Mouse (Mus musculus): Measurements from ENCODE around the gene Hid1.
"Not testable (repeated sequence)": the region's sequence is repeated elsewhere in the genome, so short reads cannot be mapped to it uniquely, and the experiment has no call there.

Hid1 gene

DNA sequence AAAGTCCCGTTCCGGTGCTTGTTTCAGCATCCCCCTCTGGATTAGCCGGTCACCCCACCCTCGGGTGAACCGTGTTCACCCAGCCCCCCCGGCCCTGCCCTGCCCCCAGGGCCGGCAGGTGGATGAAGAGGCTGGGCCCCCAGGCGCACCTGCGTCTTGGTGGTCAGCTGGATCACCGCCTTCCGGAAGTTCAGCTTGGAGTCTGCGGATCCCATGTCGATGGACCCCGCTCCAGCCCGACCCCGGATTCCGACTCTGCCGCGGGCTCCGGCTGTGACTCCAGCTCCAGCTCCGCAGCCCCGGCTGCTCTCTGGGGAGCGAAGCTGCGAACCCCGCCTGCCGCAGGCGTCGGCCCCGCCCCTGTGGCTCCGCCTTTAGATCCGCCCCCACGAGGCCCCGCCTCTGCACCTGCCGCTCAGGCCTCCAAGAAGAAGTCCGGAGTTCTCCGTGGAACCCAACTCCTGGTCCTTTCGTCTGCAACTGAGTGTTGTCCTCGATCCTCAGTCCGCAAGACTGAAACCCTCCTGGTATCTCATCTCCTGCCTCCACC is at the start of gene Hid1:
Gene Hid1 (minus strand): TSS at position 362 of the 550 bp plus-strand sequence.
- DNase-seq, result peak; percentile 88

DNA sequence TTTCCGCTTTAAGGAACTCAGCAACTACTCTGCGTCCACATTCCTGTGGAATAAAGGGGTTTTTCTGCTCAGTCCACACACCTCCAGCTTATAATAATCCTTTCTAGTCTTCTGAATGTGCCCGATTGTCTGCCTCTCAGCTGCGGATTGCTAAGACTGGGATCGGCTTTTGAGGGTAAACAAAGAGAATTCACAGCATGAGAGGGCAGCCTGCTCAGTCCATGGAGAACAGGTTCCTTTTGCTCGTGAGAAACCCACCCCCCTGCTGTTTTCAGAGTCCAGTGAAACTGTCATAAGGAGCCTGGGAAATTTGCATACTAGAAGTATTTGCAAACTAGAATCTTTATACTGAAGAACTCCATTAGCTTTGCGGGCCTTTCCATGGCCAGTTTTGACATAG is 42.0 kb upstream of the Hid1 start:
- no peak for DNase-seq

- DNase-seq, result no peak
Observed at GRCm38 (mm10) chr11:115408266-115408920, 40.8 kb upstream of the Hid1 start.

- DNase-seq, result no peak
Observed at GRCm38 (mm10) chr11:115406858-115407401, 39.4 kb upstream of the Hid1 start.

GRCm38 (mm10) chr11:115405723-115406122 is 38.2 kb upstream of the Hid1 start:
- no peak for DNase-seq

DNA sequence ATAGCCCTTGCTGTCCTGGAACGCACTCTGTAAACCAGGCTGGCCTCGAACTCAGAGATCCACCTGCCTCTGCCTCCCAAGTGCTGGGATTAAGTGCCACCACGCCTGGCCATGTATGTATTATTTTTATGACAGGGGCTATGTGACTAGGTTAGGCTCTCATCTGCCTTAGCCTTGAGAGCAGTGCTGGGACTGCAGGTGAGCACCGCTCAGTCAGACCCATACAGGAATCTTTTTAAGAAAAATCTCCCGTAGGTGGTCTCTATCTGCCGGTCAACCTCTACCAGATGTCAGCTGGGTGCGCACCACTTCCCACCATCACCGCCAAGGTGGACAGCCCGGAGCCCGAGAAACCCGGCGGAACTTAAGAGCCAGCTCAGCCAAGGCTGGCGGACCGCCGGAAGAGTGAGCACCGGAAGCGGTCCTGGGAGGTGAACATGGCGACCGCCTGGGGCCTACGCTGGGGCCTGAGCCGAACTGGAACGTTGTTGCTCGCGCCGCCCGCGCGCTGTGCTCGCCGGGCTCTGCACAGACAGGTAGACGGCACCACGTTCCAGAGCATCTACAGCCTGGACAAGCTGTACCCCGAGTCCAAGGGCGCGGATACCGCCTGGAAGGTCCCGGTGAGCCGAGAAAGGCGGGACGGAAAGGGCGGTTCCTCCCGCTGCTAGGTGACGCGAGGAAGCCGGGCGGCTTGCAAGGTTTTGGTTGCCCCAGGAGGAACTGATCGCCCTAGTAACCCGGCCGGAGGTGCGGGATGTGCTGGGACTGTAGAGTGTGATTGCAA is 36.0 kb upstream of the Hid1 start, which contains the start of gene Mrpl58:
Gene Mrpl58 (plus strand): TSS at position 415 of the 787 bp plus-strand sequence.
- DNase-seq, result peak; percentile 91

DNA sequence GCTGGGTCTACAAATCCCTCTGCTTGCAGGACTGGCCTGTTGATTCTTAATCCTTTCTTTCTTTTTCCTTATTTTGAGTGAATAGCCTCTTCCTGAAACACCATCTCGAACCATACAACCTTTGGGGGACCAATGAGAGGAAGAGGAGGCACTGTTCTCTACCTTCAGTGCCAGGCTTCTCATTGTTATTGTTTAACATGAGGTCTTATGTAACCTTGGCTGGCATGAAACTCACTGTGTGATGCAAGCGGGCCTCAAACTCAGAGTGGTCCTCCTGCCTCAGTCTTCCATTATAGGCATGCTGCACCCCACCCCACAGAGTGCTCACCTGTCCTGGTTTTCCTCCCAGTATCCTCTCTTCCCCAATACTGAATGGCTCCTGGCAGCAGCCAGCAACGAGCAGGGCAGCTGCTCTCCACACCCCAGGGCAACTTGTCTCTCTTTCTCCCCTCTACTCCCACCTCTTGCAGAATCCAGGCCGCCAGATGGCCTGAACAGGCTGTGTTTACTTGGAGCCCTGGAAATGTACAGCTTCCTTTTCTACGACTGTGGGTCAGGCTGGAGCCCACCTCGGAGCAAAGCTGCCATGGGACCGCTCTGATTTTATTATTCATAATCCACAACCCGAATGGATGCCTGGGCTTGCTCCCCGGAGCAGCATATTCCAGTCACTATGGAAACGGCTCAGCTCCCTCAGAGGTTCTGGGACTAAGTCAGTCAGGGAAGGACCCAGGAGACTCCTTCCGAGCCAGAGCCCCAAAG is 33.3 kb upstream of the Hid1 start:
- DNase-seq, result peak; percentile 65

GRCm38 (mm10) chr11:115400126-115400525 is 32.6 kb upstream of the Hid1 start:
- no peak for DNase-seq

DNA sequence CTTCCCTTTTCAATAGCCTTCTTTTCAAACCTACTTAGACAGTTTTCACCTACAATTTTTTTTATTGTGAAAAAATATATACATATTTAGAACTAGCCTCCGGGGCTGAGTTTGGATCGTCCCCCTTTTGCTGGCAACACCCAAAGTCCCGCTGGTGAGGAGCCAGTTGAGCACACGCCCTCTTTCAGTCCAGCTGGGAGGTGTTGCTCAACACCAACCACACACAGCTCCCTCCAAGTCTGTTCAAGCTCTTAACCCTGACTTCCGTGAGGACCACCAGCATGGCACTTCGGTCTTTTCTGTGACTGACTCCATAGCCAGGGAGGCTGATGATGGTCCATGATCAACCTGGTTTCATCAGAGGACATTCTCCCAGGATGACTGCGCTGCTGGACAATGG is 30.5 kb upstream of the Hid1 start:
- no peak for DNase-seq

GRCm38 (mm10) chr11:115393721-115394325 is 26.3 kb upstream of the Hid1 start:
- no peak for DNase-seq

GRCm38 (mm10) chr11:115391358-115391757 is 23.8 kb upstream of the Hid1 start:
- no peak for DNase-seq

DNA sequence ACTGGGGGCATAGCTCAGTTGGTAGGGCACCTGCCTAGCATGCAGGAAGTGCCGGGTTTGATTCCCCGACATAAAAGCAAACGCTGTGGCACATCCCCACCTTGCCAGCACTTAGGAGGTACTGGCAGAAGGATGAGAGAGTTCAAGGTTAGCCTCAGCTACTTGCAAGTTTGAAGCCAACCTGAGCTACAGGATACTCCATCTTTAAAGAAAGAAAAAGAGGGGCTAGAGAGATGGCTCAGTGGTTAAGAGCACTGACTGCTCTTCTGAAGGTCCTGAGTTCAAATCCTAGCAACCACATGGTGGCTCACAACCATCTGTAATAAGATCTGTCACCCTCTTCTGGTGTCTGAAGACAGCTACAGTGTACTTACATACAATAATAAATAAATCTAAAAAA is 19.3 kb upstream of the Hid1 start:
- DNase-seq, result not testable (repeated sequence)

- DNase-seq, result no peak
Observed at GRCm38 (mm10) chr11:115384587-115384986, 17.0 kb upstream of the Hid1 start.

GRCm38 (mm10) chr11:115383701-115384474 is 16.3 kb upstream of the Hid1 start:
- DNase-seq, result peak; percentile 38

DNA sequence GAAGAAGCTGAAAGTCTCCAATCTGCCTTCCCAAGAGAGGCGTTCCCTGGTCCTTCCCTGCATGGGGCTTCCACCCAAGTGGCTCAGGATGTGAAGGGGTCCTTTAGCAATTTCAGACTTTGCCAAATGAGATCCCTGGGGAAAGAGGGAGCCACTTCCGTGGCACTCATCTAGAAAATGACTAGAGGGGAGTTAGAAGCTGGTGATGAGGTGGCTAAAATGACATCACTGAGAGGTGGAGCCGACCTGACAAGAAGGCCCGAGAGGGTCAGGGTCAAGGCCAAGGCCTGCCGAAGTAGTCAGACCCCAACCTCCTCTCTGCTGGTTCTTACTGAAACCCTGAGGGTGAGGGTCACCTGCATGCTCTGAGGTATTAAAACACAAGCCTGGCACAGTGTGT is 15.3 kb upstream of the Hid1 start:
- no peak for DNase-seq

DNA sequence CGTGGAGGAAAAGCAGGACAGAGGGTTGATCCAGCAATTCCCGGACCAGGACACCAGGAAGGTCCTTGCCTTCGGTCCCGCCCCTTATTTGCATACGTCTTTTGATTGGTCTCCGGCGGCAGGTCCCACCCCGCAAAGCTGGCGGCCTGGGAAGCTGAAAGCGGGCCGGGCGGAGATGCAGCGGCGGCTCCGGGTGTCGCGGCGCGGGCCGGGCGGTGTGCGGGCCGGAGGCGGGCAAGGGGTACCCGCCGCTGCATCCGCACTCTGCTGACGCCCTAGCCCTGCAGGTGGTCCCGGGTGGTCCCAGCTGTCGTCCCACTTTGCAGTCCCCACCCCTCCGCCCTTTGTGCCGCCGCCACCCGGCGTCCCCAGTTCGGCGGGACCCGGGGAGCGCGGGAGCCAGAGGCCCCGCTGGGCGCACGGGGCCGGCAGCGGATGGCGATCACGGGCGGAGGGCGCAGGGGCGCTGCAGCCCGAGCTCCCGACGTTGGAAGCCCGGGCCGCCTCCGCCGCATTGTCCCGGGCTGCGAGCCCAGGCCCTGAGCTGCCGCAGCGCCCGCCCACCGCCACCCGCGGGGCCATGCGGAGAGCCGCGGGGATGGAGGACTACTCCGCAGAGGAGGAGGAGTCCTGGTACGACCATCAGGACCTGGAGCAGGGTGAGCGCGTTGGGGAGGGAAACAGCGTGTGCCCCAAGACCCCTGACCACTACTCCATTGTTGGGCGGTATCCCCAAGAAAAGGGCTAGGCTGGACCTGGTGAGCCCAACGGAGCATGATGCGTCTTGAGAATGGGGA is 14.4 kb upstream of the Hid1 start, which contains the start of gene Cdr2l:
Gene Cdr2l (plus strand): TSS at position 174 of the 797 bp plus-strand sequence.
- DNase-seq, result peak; percentile 89

DNA sequence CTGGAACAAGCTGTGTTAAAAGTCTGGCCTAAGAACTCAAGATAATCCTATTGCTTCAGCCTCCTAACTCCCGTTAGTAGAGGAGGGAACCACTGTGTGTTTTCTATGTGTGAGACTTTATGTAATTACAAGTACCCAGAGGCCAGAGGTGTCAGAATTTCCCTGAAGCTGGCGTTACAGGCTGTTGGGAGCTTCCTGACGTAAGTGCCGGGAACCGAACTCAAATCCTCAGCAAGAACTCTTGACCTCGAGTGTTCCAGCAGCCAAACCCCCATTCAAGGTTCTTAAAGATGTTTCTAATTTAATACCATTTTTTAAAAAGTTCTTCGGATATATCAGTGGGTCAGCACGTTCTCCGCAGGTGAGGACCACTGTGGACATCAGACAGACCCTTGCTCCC is 13.7 kb upstream of the Hid1 start:
- no peak for DNase-seq

DNA sequence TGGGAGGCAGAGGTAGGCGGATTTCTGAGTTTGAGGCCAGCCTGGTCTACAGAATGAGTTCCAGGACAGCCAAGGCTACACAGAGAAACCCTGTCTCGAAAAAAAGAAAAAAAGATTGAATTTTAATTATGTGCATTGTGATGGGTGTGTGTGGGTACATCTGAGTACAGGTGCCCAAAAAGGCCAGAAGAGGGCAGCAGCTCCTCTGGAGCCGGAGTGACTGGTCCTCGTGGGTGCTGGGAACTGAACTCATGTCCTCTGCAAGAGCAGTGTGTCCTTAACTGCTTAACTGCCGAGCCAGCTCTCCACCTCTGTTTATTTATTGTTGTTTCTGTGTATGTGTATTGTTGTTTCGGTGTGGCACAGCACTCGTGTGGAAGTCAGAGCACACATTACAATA is 10.3 kb upstream of the Hid1 start:
- no peak for DNase-seq

- DNase-seq, result no peak
Observed at GRCm38 (mm10) chr11:115377254-115377653, 9.7 kb upstream of the Hid1 start.

DNA sequence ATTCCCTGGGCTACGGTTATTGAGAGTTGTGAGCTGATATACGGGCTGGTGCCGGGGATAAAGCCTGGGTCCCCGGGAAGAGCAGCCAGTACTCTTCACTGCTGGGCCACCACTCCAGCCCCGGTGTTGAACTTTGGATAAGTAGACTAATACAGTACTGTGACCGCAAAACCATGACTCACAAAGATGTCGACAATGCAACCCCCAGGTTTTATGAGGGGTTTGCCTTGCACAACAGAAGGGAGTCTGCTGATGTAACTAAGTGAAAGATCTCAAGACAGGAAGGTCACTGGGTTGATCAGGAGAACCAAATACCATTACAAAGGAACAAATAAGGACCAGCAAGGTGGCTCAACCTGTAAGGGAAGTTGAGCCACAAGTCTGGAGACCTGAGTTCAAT is 9.2 kb upstream of the Hid1 start:
- no peak for DNase-seq

All from right cerebral cortex, postnatal 25 days (tissue).